Mouse (Mus musculus): ENCODE measurements at regions not wholly inside any gene's neighbourhood (a gene's known extent, or its start where the extent isn't known, plus 50 kb on each side); places are given as distances from the start of the nearest gene placed in this dataset.
"Not testable (repeated sequence)": the region's sequence is repeated elsewhere in the genome, so short reads cannot be mapped to it uniquely, and the experiment has no call there.

GRCm38 (mm10) chr10:113759099-113759498, 830.3 kb upstream of the Atxn7l3b start:
- no peak for DNase-seq (ENCODE audit: low read depth, low spot score)

GRCm38 (mm10) chr10:113736224-113736623, 807.4 kb upstream of the Atxn7l3b start:
- DNase-seq (ENCODE audit: low read depth, low spot score) = no peak

GRCm38 (mm10) chr10:113705139-113705726, 776.4 kb upstream of the Atxn7l3b start:
- no peak for DNase-seq (ENCODE audit: low read depth, low spot score)

- DNase-seq (ENCODE audit: low read depth, low spot score) = not testable (repeated sequence)
Observed at GRCm38 (mm10) chr10:113670636-113671035, 741.8 kb upstream of the Atxn7l3b start.

GRCm38 (mm10) chr10:113652803-113653454, 724.1 kb upstream of the Atxn7l3b start:
- DNase-seq (ENCODE audit: low read depth, low spot score) = no peak

- DNase-seq (ENCODE audit: low read depth, low spot score) = no peak
Observed at GRCm38 (mm10) chr10:113652100-113652499, 723.3 kb upstream of the Atxn7l3b start.

GRCm38 (mm10) chr10:113620420-113620819, 691.6 kb upstream of the Atxn7l3b start:
- no peak for DNase-seq (ENCODE audit: low read depth, low spot score)

- DNase-seq (ENCODE audit: low read depth, low spot score) = no peak
Observed at GRCm38 (mm10) chr10:113615931-113616330, 687.1 kb upstream of the Atxn7l3b start.

- peak; percentile 57 for DNase-seq (ENCODE audit: low read depth, low spot score)
Observed at GRCm38 (mm10) chr10:113593436-113593835, 664.6 kb upstream of the Atxn7l3b start.

- DNase-seq (ENCODE audit: low read depth, low spot score) = no peak
Observed at GRCm38 (mm10) chr10:113592126-113592525, 663.3 kb upstream of the Atxn7l3b start.

- no peak for DNase-seq (ENCODE audit: low read depth, low spot score)
Observed at GRCm38 (mm10) chr10:113570270-113570669, 641.5 kb upstream of the Atxn7l3b start.
